Mouse (Mus musculus): Measurements from ENCODE around the gene Enpep.

DNA sequence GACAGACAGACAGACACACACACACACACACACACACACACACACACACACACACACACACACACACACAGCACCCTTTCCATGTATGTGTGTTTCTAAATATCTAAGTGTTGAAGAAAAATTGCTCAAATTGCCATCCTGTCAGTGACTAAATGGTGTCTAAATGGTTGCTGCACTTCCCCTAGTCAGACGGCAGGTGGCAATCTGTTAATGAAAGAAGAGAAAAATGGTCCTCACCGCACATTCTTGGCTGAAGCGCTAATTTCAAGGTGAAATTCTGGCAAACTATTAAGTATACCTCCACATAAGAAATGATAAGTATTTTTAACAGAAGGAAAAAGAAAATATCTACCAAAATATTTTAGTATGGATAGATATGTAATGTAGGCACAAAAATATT, 28.6 kb downstream of the Enpep start:
- TF ChIP-seq CTCF (IDR thresholded peaks at IDR 0.05; ENCODE audit: low read depth, low read length) (no peak), POLR2A (IDR thresholded peaks at IDR 0.05; ENCODE audit: insufficient read depth, low read length) (no peak), EP300 (IDR thresholded peaks at IDR 0.05; ENCODE audit: insufficient read depth, low read depth, low read length) (no peak)
